Comparison of ENCODE assay signal across 8 mouse cellular contexts in the genomic region with DNA sequence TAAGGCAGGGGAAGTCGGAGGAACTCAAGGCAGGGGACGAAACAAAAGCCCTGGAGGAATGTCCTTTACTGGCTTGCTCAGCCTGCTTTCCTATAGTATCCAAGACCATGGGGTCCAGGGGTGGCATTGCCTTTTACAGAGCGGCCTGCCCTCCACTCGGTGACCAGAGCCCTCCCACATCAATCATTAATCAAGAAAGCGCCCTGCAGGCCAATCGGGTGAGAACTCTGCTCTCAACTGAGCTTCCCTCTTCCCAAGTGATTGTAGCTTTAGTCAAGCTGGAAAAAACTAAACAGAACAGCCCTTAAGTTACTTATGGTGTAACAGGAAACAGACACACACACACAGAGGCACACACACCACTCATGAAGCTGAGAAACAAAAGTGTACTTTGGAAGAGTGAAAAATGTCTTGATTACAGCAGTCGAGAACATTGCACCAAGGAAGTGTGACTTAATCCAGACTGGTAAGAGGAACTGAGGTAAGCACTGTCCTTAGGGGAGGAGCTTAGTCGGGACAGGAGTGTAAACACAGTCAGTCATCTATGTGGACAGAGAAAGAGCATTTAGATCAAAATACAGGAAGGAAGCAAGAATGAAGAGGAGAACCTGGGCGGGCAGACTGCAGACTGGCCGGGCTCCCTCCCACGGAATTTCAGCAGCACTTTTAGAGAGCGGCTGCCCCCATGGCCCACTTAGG.
A peak's percentile ranks its signal among the peaks of the same experiment; 100 is the strongest.
DNase-seq lines count a peak whose midpoint lies in the region; ATAC-seq lines count a peak whose summit lies in the region.

No protein-coding gene starts in this region.

- no peaks in the 10 kb centered on the region for H3K27me3 ChIP-seq in limb, embryonic 13.5 days
- H3K27me3 ChIP-seq in neural tube, embryonic 11.5 days (ENCODE audit: control insufficient read depth, insufficient read depth, low read length), result no peaks in the 10 kb centered on the region

- intact Hi-C loops in heart, postnatal 10 days (cut with DNase I), result no loop called here

- peak overlapping the region; percentile 39; the same call in 1 of the 2 replicates for H3K27ac ChIP-seq in limb, embryonic 13.5 days
- peak overlapping the region; percentile 41; the same call in 1 of the 2 replicates for H3K27ac ChIP-seq in neural tube, embryonic 11.5 days (ENCODE audit: low read depth, low read length)

- H3K4me1 ChIP-seq in limb, embryonic 13.5 days, result peaks cover 19% of the 10 kb centered on the region
- no peaks in the 10 kb centered on the region for H3K4me1 ChIP-seq in neural tube, embryonic 11.5 days (ENCODE audit: control insufficient read depth, insufficient read depth, low read length)

- no peak for ATAC-seq in limb, embryonic 13.5 days (ENCODE audit: low FRiP score, low read depth)
- no peak for ATAC-seq in neural tube, embryonic 11.5 days (ENCODE audit: insufficient read depth, low FRiP score, low TSS enrichment)

- no peaks in the 10 kb centered on the region for H3K9me3 ChIP-seq in limb, embryonic 13.5 days
- no peaks in the 10 kb centered on the region for H3K9me3 ChIP-seq in neural tube, embryonic 11.5 days (ENCODE audit: control insufficient read depth, low read length)

- H3K4me2 ChIP-seq in limb, embryonic 13.5 days (replicated peaks), result no peak overlapping the region
- no peak overlapping the region for H3K4me2 ChIP-seq in neural tube, embryonic 11.5 days (ENCODE audit: low read depth)

- WGBS in limb, embryonic 13.5 days, result 41% methylated on average over 12 of the region's 12 CpGs
- 56% methylated on average over 12 of the region's 12 CpGs for WGBS in neural tube, embryonic 11.5 days

- no peak overlapping the region for H3K9ac ChIP-seq in limb, embryonic 13.5 days
- no peak overlapping the region for H3K9ac ChIP-seq in neural tube, embryonic 11.5 days (ENCODE audit: low read length)

- peaks cover 18% of the 10 kb centered on the region; the same call in 1 of the 2 replicates for H3K36me3 ChIP-seq in limb, embryonic 13.5 days
- no peaks in the 10 kb centered on the region for H3K36me3 ChIP-seq in neural tube, embryonic 11.5 days (ENCODE audit: control insufficient read depth, insufficient read depth, low read length)

- peak; percentile 7 to 21 for DNase-seq in spleen, postnatal 10 days (ENCODE audit: low spot score in 2 of 2)
- no peak for DNase-seq in spleen, adult 18-20 months
- DNase-seq in heart, postnatal 10 days, result peak; percentile 34 to 36
- no peak for DNase-seq in neural tube, embryonic 11.5 days (ENCODE audit: low spot score)
- no peak for DNase-seq in urinary bladder, adult 18-20 months (ENCODE audit: low spot score in 2 of 2)
- no peak for DNase-seq in testis, postnatal 10 days (ENCODE audit: low spot score)
- no peak for DNase-seq in layer of hippocampus, postnatal 36 days

- no peak overlapping the region for H3K4me3 ChIP-seq in limb, embryonic 13.5 days
- no peak overlapping the region for H3K4me3 ChIP-seq in neural tube, embryonic 11.5 days (ENCODE audit: low read depth, low read length)

Comparison
In these comparisons a context has a peak if more than half of its experiments do, and no peak if none do; other contexts are left out.
1. DNase-seq: peak in spleen, postnatal 10 days (2 of 2) and heart, postnatal 10 days (2 of 2); none in spleen, adult 18-20 months (0 of 2), neural tube, embryonic 11.5 days (single experiment), urinary bladder, adult 18-20 months (0 of 2), testis, postnatal 10 days (single experiment) and layer of hippocampus, postnatal 36 days (0 of 2).